Mouse (Mus musculus): ENCODE measurements around the gene Nusap1. TPM values are rescaled to one million over a fixed set of nuclear protein-coding genes. Genes with fewer than 3 reads are reported as not detected.

Nusap1 gene
- polyA plus RNA-seq, 1 experiment: 11.1 TPM

DNA sequence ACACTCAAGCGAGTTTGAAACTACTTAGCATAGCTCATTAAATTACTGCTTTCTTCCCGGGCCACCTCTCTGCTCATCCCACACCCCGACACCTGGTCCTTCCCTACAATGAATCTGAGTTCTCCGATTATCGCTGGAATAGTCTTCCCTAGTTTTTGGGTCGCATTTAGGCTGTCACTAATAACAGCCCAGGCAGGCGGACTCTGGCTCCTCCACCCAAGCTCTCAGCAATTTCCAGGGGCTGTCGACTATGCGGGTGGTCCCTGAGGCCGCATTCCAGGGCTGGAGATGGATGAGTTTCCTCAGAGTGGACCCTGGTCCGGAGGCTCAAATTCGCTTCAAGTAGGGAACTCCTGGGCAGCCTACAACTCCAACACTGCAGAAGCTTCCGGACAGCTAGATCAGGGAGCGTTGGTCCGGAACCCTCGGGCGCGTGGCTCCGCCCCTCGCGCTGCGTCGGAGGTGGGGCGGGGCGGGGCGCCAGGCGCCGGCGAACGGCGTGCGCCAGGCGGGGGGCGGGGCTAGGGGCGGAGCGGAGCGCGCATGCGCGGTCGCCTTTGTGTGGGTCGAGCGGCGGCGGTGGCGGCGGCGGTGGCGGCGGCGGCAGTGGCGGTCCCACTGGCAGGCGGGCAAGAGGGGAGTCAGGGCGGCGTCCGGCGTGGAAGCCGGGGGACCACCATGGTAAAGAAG lies 56.6 kb downstream of the Nusap1 start, which contains the start of gene Rtf1:
TSS of gene Rtf1 (plus strand) at position 544 of the 690 bp plus-strand sequence.
- H3K27ac ChIP-seq (ENCODE audit: control insufficient read depth, insufficient read depth, low read length): peak within 1 kb of the TSS; percentile 72
- peaks cover 3% of the 10 kb centered on the region for H3K4me1 ChIP-seq (replicated peaks; ENCODE audit: control insufficient read depth, insufficient read depth, low read length)
- no peaks in the 10 kb centered on the region; the same call in 1 of the 2 replicates for H3K36me3 ChIP-seq (ENCODE audit: control insufficient read depth, insufficient read depth, low read length)
- 1% methylated on average over 57 of the region's 58 CpGs for WGBS
- peak within 1 kb of the TSS; percentile 75 for H3K4me3 ChIP-seq (ENCODE audit: control insufficient read depth, insufficient read depth, low read length)
- TF ChIP-seq POLR2A (IDR thresholded peaks at IDR 0.05; ENCODE audit: control insufficient read depth, extremely low read depth, insufficient read depth, low read length, poor library complexity) (peak; percentile 97), CTCF (IDR thresholded peaks at IDR 0.05; ENCODE audit: borderline replicate concordance, control insufficient read depth, extremely low read depth, insufficient read depth, low read length, poor library complexity) (no peak)
- H3K27me3 ChIP-seq (ENCODE audit: control insufficient read depth, insufficient read depth, low read length): no peaks in the 10 kb centered on the region
- peak; percentile 96 for DNase-seq

DNA sequence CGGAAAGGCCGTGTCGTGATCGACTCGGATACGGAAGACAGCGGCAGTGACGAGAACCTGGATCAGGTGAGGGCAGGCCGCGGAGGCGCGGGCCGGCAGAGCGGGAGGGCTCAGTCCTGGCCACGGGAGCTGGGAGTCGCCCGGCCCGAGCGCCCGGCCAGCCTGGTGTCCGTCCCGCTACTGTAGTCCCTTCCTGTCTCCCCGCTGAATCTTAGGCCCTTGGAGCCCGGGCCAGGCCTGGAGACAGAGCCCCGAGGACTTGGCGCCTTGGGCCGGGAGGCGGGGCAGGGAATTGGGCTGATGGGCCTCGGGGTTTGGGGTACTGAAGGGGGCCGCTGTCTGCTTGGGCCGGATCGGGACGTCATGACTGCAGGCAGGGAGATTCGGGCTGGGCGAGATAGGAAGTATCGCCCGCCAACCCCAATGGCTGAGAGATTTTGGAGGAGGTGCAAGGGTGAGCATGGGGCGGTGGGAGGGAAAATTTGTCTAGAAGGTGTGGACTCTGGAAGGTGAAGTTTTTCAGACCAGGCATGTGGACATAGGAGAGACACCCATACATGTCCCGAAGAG lies 57.2 kb downstream of the Nusap1 start:
- under 1% methylated on average over 39 of the region's 39 CpGs for WGBS
- TF ChIP-seq POLR2A (IDR thresholded peaks at IDR 0.05; ENCODE audit: control insufficient read depth, extremely low read depth, insufficient read depth, low read length, poor library complexity): no peak

DNA sequence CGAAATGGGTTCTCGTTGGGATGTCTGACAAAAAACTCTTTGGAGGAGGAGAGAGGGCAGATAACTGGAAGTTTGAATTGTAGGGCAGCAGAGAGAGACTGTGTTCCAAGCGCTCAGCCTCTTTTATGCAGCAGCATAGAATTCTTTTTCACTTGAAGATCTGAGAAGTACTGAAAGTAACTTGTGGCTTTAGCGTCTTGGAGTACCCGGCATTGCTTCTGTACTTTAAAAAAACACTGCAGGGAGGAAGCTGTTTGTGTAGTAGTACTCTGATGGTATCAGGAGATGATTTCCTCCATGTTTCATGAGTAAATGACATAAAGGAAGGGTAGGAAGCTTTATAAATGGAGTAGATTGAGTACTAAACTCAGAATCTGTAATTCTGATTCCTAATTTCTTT lies 57.7 kb downstream of the Nusap1 start:
- Histone ChIP-seq H3K27ac (ENCODE audit: control insufficient read depth, insufficient read depth, low read length) (peak overlapping the region; percentile 72), H3K27me3 (ENCODE audit: control insufficient read depth, insufficient read depth, low read length) (no peaks in the 10 kb centered on the region), H3K36me3 (ENCODE audit: control insufficient read depth, insufficient read depth, low read length) (no peaks in the 10 kb centered on the region; the same call in 1 of the 2 replicates), H3K4me1 (replicated peaks; ENCODE audit: control insufficient read depth, insufficient read depth, low read length) (peaks cover 3% of the 10 kb centered on the region), H3K4me3 (ENCODE audit: control insufficient read depth, insufficient read depth, low read length) (peak overlapping the region; percentile 75)
- TF ChIP-seq POLR2A (IDR thresholded peaks at IDR 0.05; ENCODE audit: control insufficient read depth, extremely low read depth, insufficient read depth, low read length, poor library complexity) (no peak), CTCF (IDR thresholded peaks at IDR 0.05; ENCODE audit: borderline replicate concordance, control insufficient read depth, extremely low read depth, insufficient read depth, low read length, poor library complexity) (no peak)
- DNase-seq: no peak
- under 1% methylated on average over 5 of the region's 5 CpGs for WGBS

More for the DNA sequence above, 57.2 kb downstream of the Nusap1 start:
- Histone ChIP-seq H3K36me3 (ENCODE audit: control insufficient read depth, insufficient read depth, low read length) (no peaks in the 10 kb centered on the region; the same call in 1 of the 2 replicates), H3K27ac (ENCODE audit: control insufficient read depth, insufficient read depth, low read length) (peak overlapping the region; percentile 72), H3K4me3 (ENCODE audit: control insufficient read depth, insufficient read depth, low read length) (peak overlapping the region; percentile 75), H3K27me3 (ENCODE audit: control insufficient read depth, insufficient read depth, low read length) (no peaks in the 10 kb centered on the region), H3K4me1 (replicated peaks; ENCODE audit: control insufficient read depth, insufficient read depth, low read length) (peaks cover 3% of the 10 kb centered on the region)
- no peak for DNase-seq

DNA sequence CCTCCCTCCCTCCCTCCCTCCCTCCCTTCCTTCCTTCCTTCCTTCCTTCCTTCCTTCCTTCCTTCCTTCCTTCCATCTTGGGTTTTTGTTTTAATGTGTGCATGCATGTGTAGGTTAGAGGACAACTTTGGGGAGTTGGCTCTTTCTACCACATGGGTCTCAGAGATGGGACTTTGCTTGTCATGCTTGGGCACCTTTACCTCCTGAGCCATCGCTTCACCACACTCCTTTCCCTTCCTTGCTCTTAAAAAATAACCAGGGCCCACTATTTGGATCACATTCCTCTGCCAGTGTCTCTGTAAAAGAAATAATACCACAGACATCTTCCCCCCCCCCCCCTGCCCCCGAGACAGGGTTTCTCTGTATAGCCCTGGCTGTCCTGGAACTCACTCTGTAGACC lies 65.6 kb downstream of the Nusap1 start:
- TF ChIP-seq CTCF (IDR thresholded peaks at IDR 0.05; ENCODE audit: borderline replicate concordance, control insufficient read depth, extremely low read depth, insufficient read depth, low read length, poor library complexity): no peak
- no peak for TF ChIP-seq POLR2A (IDR thresholded peaks at IDR 0.05; ENCODE audit: control insufficient read depth, extremely low read depth, insufficient read depth, low read length, poor library complexity)
- H3K36me3 ChIP-seq (ENCODE audit: control insufficient read depth, insufficient read depth, low read length): 0 out of 2 replicates have a peak, but pooled peaks cover 3% of the 10 kb centered on the region
- no peak for DNase-seq
- H3K4me3 ChIP-seq (ENCODE audit: control insufficient read depth, insufficient read depth, low read length): no peak overlapping the region
- no peaks in the 10 kb centered on the region for H3K4me1 ChIP-seq (replicated peaks; ENCODE audit: control insufficient read depth, insufficient read depth, low read length)
- H3K27ac ChIP-seq (ENCODE audit: control insufficient read depth, insufficient read depth, low read length): no peak overlapping the region
- 95% methylated on average over 2 of the region's 2 CpGs for WGBS
- H3K27me3 ChIP-seq (ENCODE audit: control insufficient read depth, insufficient read depth, low read length): no peaks in the 10 kb centered on the region

DNA sequence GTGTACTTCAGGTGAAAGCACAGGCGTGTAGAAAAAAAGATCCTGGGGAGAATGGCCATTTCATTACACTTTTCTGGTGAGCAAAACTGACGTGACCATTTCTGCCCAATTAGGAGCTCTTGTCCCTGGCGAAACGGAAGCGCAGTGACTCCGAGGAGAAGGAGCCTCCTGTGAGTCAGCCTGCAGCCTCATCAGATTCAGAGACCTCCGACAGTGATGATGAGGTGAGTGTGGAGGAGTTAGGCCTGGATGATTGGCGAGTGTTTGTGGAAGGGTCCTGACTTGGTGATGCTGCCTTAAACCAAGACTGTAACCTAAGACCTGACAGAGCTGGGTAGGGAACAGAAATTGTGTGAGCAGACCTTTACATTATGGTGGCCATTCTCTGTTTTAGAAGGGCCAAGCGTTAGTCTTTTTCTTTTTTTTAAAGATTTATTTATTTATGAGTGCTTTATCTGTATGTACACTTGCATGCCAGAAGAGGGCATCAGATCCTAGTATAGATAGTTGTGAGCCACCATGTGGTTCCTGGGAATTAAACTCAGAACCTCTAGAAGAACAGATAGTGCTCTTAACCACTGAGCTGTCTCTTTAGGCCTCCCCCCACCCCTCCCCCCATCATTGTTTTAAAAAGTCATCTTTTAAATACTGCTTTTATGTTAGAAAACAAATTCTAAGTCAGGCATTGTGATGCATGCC lies 74.1 kb downstream of the Nusap1 start:
- WGBS: 95% methylated on average over 9 of the region's 9 CpGs
- TF ChIP-seq CTCF (IDR thresholded peaks at IDR 0.05; ENCODE audit: borderline replicate concordance, control insufficient read depth, extremely low read depth, insufficient read depth, low read length, poor library complexity): no peak
- no peak for TF ChIP-seq POLR2A (IDR thresholded peaks at IDR 0.05; ENCODE audit: control insufficient read depth, extremely low read depth, insufficient read depth, low read length, poor library complexity)
- H3K27me3 ChIP-seq (ENCODE audit: control insufficient read depth, insufficient read depth, low read length): no peaks in the 10 kb centered on the region
- no peak for DNase-seq
- H3K4me3 ChIP-seq (ENCODE audit: control insufficient read depth, insufficient read depth, low read length): no peak overlapping the region
- H3K4me1 ChIP-seq (replicated peaks; ENCODE audit: control insufficient read depth, insufficient read depth, low read length): no peaks in the 10 kb centered on the region
- H3K27ac ChIP-seq (ENCODE audit: control insufficient read depth, insufficient read depth, low read length): no peak overlapping the region
- H3K36me3 ChIP-seq (ENCODE audit: control insufficient read depth, insufficient read depth, low read length): peaks cover 13% of the 10 kb centered on the region

DNA sequence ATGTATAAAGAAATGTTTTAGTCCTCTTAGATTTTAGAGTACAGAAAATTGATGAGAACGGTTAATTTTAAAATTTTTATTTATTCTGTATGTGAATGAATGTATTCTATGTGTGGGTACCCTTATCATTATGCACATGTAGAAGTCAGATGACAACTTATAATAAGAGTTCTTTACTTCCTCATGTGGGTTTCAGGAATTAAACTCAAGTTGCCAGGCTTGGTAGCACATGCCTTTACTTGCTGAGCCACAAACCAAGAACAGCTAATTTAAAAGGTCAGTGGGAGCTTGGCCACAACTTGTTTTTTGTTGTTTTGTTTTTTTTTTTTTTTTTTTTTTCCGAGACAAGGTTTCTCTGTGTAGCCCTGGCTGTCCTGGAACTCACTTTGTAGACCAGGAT lies 76.7 kb downstream of the Nusap1 start:
- no peak overlapping the region for H3K4me3 ChIP-seq (ENCODE audit: control insufficient read depth, insufficient read depth, low read length)
- peaks cover 13% of the 10 kb centered on the region for H3K36me3 ChIP-seq (ENCODE audit: control insufficient read depth, insufficient read depth, low read length)
- WGBS: 79% methylated on average over 2 of the region's 2 CpGs
- no peaks in the 10 kb centered on the region for H3K4me1 ChIP-seq (replicated peaks; ENCODE audit: control insufficient read depth, insufficient read depth, low read length)
- no peaks in the 10 kb centered on the region for H3K27me3 ChIP-seq (ENCODE audit: control insufficient read depth, insufficient read depth, low read length)
- TF ChIP-seq POLR2A (IDR thresholded peaks at IDR 0.05; ENCODE audit: control insufficient read depth, extremely low read depth, insufficient read depth, low read length, poor library complexity): no peak
- no peak for TF ChIP-seq CTCF (IDR thresholded peaks at IDR 0.05; ENCODE audit: borderline replicate concordance, control insufficient read depth, extremely low read depth, insufficient read depth, low read length, poor library complexity)
- no peak overlapping the region for H3K27ac ChIP-seq (ENCODE audit: control insufficient read depth, insufficient read depth, low read length)
- DNase-seq: no peak

All from thymus, adult 2 months (tissue).